Mouse (Mus musculus): Measurements from ENCODE around the gene Derl2. TPM values are rescaled to one million over a fixed set of nuclear protein-coding genes. Genes with fewer than 3 reads are reported as not detected.

The Derl2 gene
- 18.2 and 50.7 TPM in 2 replicates for polyA plus RNA-seq (2012; ENCODE audit: low replicate concordance)

GRCm38 (mm10) chr11:71019201-71020068 lies at the start of gene Derl2, which contains the start of gene Mis12:
Derl2 (minus strand) TSS chr11:71019841.
Mis12 (plus strand) TSS chr11:71019611.

GRCm38 (mm10) chr11:71033163-71033761 lies 13.6 kb upstream of the Derl2 start, which contains the start of gene 6330403K07Rik:
6330403K07Rik (minus strand) TSS chr11:71033513.

GRCm38 (mm10) chr11:71004316-71004773 lies 15.3 kb downstream of the Derl2 start, which contains the start of gene Dhx33:
Dhx33 (minus strand) TSS chr11:71004437.

GRCm38 (mm10) chr11:70982557-70983228 lies 36.9 kb downstream of the Derl2 start, which contains the start of gene C1qbp:
C1qbp (minus strand) TSS chr11:70983026.

GRCm38 (mm10) chr11:70969821-70970559 lies 49.7 kb downstream of the Derl2 start, which contains the start of the genes Nup88 and Rpain:
Nup88 (minus strand) TSS chr11:70969973.
Rpain (plus strand) TSS chr11:70970213.

Other genes with a start within 250 kb of the Derl2 start
- 4.7 and 5.1 TPM in 2 replicates for gene Scimp, start 207.3 kb downstream of the Derl2 start, polyA plus RNA-seq (2012; ENCODE audit: low replicate concordance)
- gene Rabep1, start 175.1 kb downstream of the Derl2 start, polyA plus RNA-seq (2012; ENCODE audit: low replicate concordance) = 15.9 and 45.8 TPM in 2 replicates
- gene Nup88, start 49.9 kb downstream of the Derl2 start, polyA plus RNA-seq (2012; ENCODE audit: low replicate concordance) = 38.9 and 44.3 TPM in 2 replicates
- 3.2 and 15.4 TPM in 2 replicates for gene Rpain, start 49.6 kb downstream of the Derl2 start, polyA plus RNA-seq (2012; ENCODE audit: low replicate concordance)
- 97.3 and 201 TPM in 2 replicates for gene C1qbp, start 36.8 kb downstream of the Derl2 start, polyA plus RNA-seq (2012; ENCODE audit: low replicate concordance)
- 6.2 and 10.4 TPM in 2 replicates for gene Dhx33, start 15.4 kb downstream of the Derl2 start, polyA plus RNA-seq (2012; ENCODE audit: low replicate concordance)
- 1.6 and 4.0 TPM in 2 replicates for gene Mis12, start 230 bp downstream of the Derl2 start, polyA plus RNA-seq (2012; ENCODE audit: low replicate concordance)
- 0.33 and 1.2 TPM in 2 replicates for gene 6330403K07Rik, start 13.7 kb upstream of the Derl2 start, polyA plus RNA-seq (2012; ENCODE audit: low replicate concordance)
- not detected in 2 replicates for gene Nlrp1a, start 124.9 kb upstream of the Derl2 start, polyA plus RNA-seq (2012; ENCODE audit: low replicate concordance)
- 0.26 and 0.54 TPM in 2 replicates for gene Nlrp1b, start 210.9 kb upstream of the Derl2 start, polyA plus RNA-seq (2012; ENCODE audit: low replicate concordance)